Mouse (Mus musculus) liver, adult 2 months (tissue): Measurements from ENCODE around the gene Gbp7. TPM values are rescaled to one million over a fixed set of nuclear protein-coding genes. Genes with fewer than 3 reads are reported as not detected.
"Not testable (repeated sequence)": the region's sequence is repeated elsewhere in the genome, so short reads cannot be mapped to it uniquely, and the experiment has no call there.

ENCODE experiments used
- DNase-seq: peaks from one replicate; pipeline ENCODE4 v3.0.0-alpha.2; 2011; ENCODE audit warnings: low read depth, low spot score; ENCODE audit errors: extremely low read depth
- H3K27ac ChIP-seq: fragments of 200-500 bp; replicated peaks from 2 replicates; pipeline ENCODE4 v1.5.1; 2012; ENCODE audit warnings: low read depth, mild to moderate bottlenecking, control low read depth, inconsistent platforms, low read length; ENCODE audit not compliant: insufficient read depth
- H3K27me3 ChIP-seq: fragments of 200-500 bp; 2 replicates; pipeline ENCODE4 v1.6.1; 2012; ENCODE audit warnings: mild to moderate bottlenecking, moderate library complexity, low read length, inconsistent platforms; ENCODE audit not compliant: control insufficient read depth, insufficient read depth
- H3K36me3 ChIP-seq: fragments of 200-500 bp; 2 replicates; pipeline ENCODE4 v1.6.1; 2012; ENCODE audit warnings: low read length, inconsistent platforms; ENCODE audit not compliant: control insufficient read depth, insufficient read depth
- H3K4me1 ChIP-seq: fragments of 200-500 bp; 2 replicates; pipeline ENCODE4 v1.6.1; 2011; ENCODE audit warnings: low read length; ENCODE audit not compliant: control insufficient read depth, insufficient read depth
- H3K4me3 ChIP-seq: fragments of 200-500 bp; 2 replicates; pipeline ENCODE4 v1.5.1; 2011; ENCODE audit warnings: low read depth, mild to moderate bottlenecking, control low read depth, low read length, moderate library complexity; ENCODE audit not compliant: insufficient read depth
- H3K79me2 ChIP-seq: fragments of 200-500 bp; 2 replicates; pipeline ENCODE4 v1.6.1; 2012; ENCODE audit warnings: inconsistent platforms, mild to moderate bottlenecking, low read length, moderate library complexity; ENCODE audit not compliant: control insufficient read depth, insufficient read depth
- H3K9ac ChIP-seq: fragments of 200-500 bp; 2 replicates; pipeline ENCODE4 v1.6.1; 2012; ENCODE audit warnings: low read depth, mild to moderate bottlenecking, control low read depth, inconsistent platforms, low read length
- CTCF ChIP-seq: fragments of 200-500 bp; IDR thresholded peaks from 2 replicates; pipeline ENCODE4 v1.5.1; 2011; ENCODE audit warnings: low read depth, low read length, control low read depth
- POLR2A ChIP-seq: fragments of 200-500 bp; IDR thresholded peaks from 2 replicates; pipeline ENCODE4 v1.6.1; 2011; ENCODE audit warnings: low read length, control low read depth; ENCODE audit not compliant: insufficient read depth; ENCODE audit errors: extremely low read depth
- WGBS: fragments of 180-500 bp; shearing (Covaris S2); methylation state at CpG from one replicate; pipeline ENCODE4 v1.1.7; 2018; 5-methylcytosine and 5-hydroxymethylcytosine counted together
- polyA plus RNA-seq: library from polyadenylated mRNA; depleted of rRNA; stranded (reverse); fragments of >200 nt; gene quantifications from 2 replicates; pipeline ENCODE4 v1.2.3, GENCODE M21; 2012
- total RNA-seq: library from RNA; depleted of rRNA; stranded (reverse); fragments of >200 nt; gene quantifications from 2 replicates; pipeline ENCODE4 v1.2.3, GENCODE M21; 2014

The Gbp7 gene
- total and polyA plus RNA-seq, 2 experiments, result 2.7 to 18.3 TPM

DNA sequence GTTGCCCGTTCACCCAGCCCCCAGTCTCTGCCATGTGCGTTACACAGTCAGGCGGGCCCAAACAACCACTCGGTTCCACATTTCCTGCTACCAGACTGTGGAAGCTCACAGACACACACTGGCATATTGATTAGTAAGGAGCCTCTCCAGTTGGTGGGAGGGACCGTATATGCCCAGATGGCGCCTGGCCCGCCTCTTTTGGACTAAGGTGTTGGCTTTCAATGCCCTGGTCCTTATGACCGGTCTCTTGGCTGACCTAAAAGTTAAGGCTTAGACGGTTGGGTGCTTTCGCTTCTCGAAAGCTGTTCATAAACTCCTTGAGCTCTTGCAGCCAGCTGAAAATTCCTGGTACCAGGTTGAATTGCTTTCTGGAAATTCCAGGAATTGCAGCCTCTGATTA lies 25.5 kb downstream of the Gbp7 start:
- TF ChIP-seq POLR2A, result no peak
- TF ChIP-seq CTCF, result no peak
- 81% methylated on average over 11 of the region's 11 CpGs for WGBS
- Histone ChIP-seq H3K79me2 (no peaks in the 10 kb centered on the region), H3K27me3 (no peaks in the 10 kb centered on the region), H3K36me3 (no peaks in the 10 kb centered on the region), H3K27ac (no peak overlapping the region), H3K4me1 (peaks cover 4% of the 10 kb centered on the region; the same call in 1 of the 2 replicates), H3K4me3 (no peak overlapping the region), H3K9ac (no peak overlapping the region)
- DNase-seq, result peak; percentile 27

DNA sequence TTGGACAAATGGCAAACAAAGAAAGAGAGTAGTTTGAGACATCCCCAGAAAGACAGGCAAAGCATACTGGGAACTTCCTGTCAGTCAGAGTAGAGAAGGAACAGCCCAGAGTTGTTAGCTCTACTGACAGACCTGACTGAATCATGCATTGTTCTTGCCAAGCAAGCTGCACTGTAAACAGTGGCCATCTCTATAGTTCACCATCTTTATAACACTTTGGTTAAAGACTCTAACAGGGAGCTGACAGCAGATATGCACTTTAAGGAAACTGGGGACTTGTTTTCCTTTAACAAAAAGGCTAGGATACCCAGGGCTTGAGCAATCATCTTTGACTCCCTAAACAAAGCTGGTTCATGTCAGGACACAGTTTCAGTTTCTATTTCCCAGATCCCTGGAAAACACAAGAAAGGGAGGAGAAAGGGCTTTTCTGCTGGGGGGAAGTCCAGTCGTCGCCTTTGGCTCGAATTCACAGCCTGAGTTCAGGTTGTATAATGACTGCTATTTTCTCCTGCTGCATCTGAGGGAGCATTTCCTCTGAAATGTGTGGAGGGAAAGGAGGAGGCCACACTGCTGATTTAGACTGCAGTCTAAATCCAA lies 29.6 kb downstream of the Gbp7 start, which contains the start of gene Gbp3:
Gene Gbp3, plus strand, starts transcription at position 395 of the 597 bp plus-strand sequence.
- no peaks in the 10 kb centered on the region for H3K79me2 ChIP-seq
- no peaks in the 10 kb centered on the region for H3K27me3 ChIP-seq
- peak; percentile 69 for DNase-seq
- peaks cover 4% of the 10 kb centered on the region; the same call in 1 of the 2 replicates for H3K4me1 ChIP-seq
- peak within 1 kb of the TSS; percentile 41 for H3K4me3 ChIP-seq
- TF ChIP-seq CTCF (no peak), POLR2A (no peak)
- 2% methylated on average over 3 of the region's 3 CpGs for WGBS
- peak within 1 kb of the TSS; percentile 87 for H3K27ac ChIP-seq
- no peaks in the 10 kb centered on the region for H3K36me3 ChIP-seq
- H3K9ac ChIP-seq, result peak within 1 kb of the TSS; percentile 57; the same call in 1 of the 2 replicates

- TF ChIP-seq CTCF (peak; percentile 96), POLR2A (no peak)
- WGBS, result 8% methylated on average over 12 of the region's 12 CpGs
- no peaks in the 10 kb centered on the region for H3K79me2 ChIP-seq
- peak; percentile 54 for DNase-seq
- H3K27me3 ChIP-seq, result no peaks in the 10 kb centered on the region
- peak overlapping the region; percentile 87 for H3K27ac ChIP-seq
- peak overlapping the region; percentile 7; the same call in 1 of the 2 replicates for H3K9ac ChIP-seq
- no peaks in the 10 kb centered on the region for H3K36me3 ChIP-seq
- peaks cover 4% of the 10 kb centered on the region; the same call in 1 of the 2 replicates for H3K4me1 ChIP-seq
- H3K4me3 ChIP-seq, result peak overlapping the region; percentile 41
Measured at GRCm38 (mm10) chr3:142560296-142560948, 30.3 kb downstream of the Gbp7 start.

- Histone ChIP-seq H3K27me3 (no peaks in the 10 kb centered on the region), H3K36me3 (no peaks in the 10 kb centered on the region), H3K27ac (no peak overlapping the region), H3K79me2 (no peaks in the 10 kb centered on the region), H3K9ac (no peak overlapping the region), H3K4me1 (peaks cover 4% of the 10 kb centered on the region; the same call in 1 of the 2 replicates), H3K4me3 (no peak overlapping the region; the same call in 1 of the 2 replicates)
- no peak for TF ChIP-seq CTCF
- TF ChIP-seq POLR2A, result no peak
- WGBS, result 77% methylated on average over 14 of the region's 14 CpGs
- DNase-seq, result no peak
Measured at GRCm38 (mm10) chr3:142561045-142561646, 31.0 kb downstream of the Gbp7 start.

GRCm38 (mm10) chr3:142561666-142562065 lies 31.5 kb downstream of the Gbp7 start:
- DNase-seq, result no peak
- 70% methylated on average over 7 of the region's 7 CpGs for WGBS
- peaks cover 3% of the 10 kb centered on the region; the same call in 1 of the 2 replicates for H3K36me3 ChIP-seq
- no peak overlapping the region for H3K4me3 ChIP-seq
- H3K79me2 ChIP-seq, result no peaks in the 10 kb centered on the region
- no peak overlapping the region for H3K27ac ChIP-seq
- no peaks in the 10 kb centered on the region for H3K27me3 ChIP-seq
- H3K4me1 ChIP-seq, result peaks cover 4% of the 10 kb centered on the region; the same call in 1 of the 2 replicates
- no peak overlapping the region for H3K9ac ChIP-seq
- TF ChIP-seq POLR2A (no peak), CTCF (no peak)

GRCm38 (mm10) chr3:142567490-142567889 lies 37.3 kb downstream of the Gbp7 start:
- H3K27ac ChIP-seq, H3K27me3 ChIP-seq, H3K4me3 ChIP-seq, H3K79me2 ChIP-seq, H3K36me3 ChIP-seq, DNase-seq, H3K9ac ChIP-seq, H3K4me1 ChIP-seq: not testable (repeated sequence)
- 90% methylated on average over 5 of the region's 5 CpGs for WGBS
